Mouse (Mus musculus): ENCODE measurements around the gene Lima1. TPM values are rescaled to one million over a fixed set of nuclear protein-coding genes. Genes with fewer than 3 reads are reported as not detected.

Lima1 gene
- polyA plus RNA-seq, 1 experiment from 2014 or later: 28.6 TPM

- TF ChIP-seq EP300 (IDR thresholded peaks at IDR 0.05) (no peak), CTCF (IDR thresholded peaks at IDR 0.05) (no peak)
- H3K4me2 ChIP-seq (replicated peaks; ENCODE audit: low read depth, low read length): no peak overlapping the region
- H3K9me3 ChIP-seq (ENCODE audit: low read length): no peaks in the 10 kb centered on the region
- DNase-seq (ENCODE audit: low spot score): no peak
- no peak for ATAC-seq
- H3K9ac ChIP-seq (replicated peaks; ENCODE audit: low read depth): no peak overlapping the region
- no peaks in the 10 kb centered on the region for H3K4me1 ChIP-seq (ENCODE audit: insufficient read depth, low read depth, low read length)
- no peaks in the 10 kb centered on the region for H3K27me3 ChIP-seq (replicated peaks; ENCODE audit: insufficient read depth, low read length)
- no peak overlapping the region for H3K4me3 ChIP-seq (ENCODE audit: low read depth, low read length)
- H3K36me3 ChIP-seq (ENCODE audit: insufficient read depth, low read length): peaks cover 21% of the 10 kb centered on the region; the same call in 1 of the 2 replicates
- H3K27ac ChIP-seq (ENCODE audit: low read length): no peak overlapping the region
- WGBS: 87% methylated on average over 11 of the region's 11 CpGs
Measured at GRCm38 (mm10) chr15:99736675-99737074, 138.6 kb downstream of the Lima1 start.

GRCm38 (mm10) chr15:99735631-99736030 lies 139.6 kb downstream of the Lima1 start:
- ATAC-seq: no peak

GRCm38 (mm10) chr15:99733186-99733585 lies 142.1 kb downstream of the Lima1 start:
- no peak overlapping the region for H3K4me2 ChIP-seq (replicated peaks; ENCODE audit: low read depth, low read length)
- H3K9ac ChIP-seq (replicated peaks; ENCODE audit: low read depth): no peak overlapping the region
- no peak for ATAC-seq
- TF ChIP-seq CTCF (IDR thresholded peaks at IDR 0.05): no peak
- no peak for TF ChIP-seq EP300 (IDR thresholded peaks at IDR 0.05)
- no peak overlapping the region for H3K4me3 ChIP-seq (ENCODE audit: low read depth, low read length)
- H3K27me3 ChIP-seq (replicated peaks; ENCODE audit: insufficient read depth, low read length): no peaks in the 10 kb centered on the region
- peak; percentile 36 for DNase-seq (ENCODE audit: low spot score)
- H3K4me1 ChIP-seq (ENCODE audit: insufficient read depth, low read depth, low read length): no peaks in the 10 kb centered on the region
- H3K27ac ChIP-seq (ENCODE audit: low read length): no peak overlapping the region
- no peaks in the 10 kb centered on the region for H3K9me3 ChIP-seq (ENCODE audit: low read length)
- 90% methylated on average over 5 of the region's 5 CpGs for WGBS
- H3K36me3 ChIP-seq (ENCODE audit: insufficient read depth, low read length): peaks cover 9% of the 10 kb centered on the region; the same call in 1 of the 2 replicates

More at GRCm38 (mm10) chr15:99735631-99736030, 139.6 kb downstream of the Lima1 start:
- H3K4me3 ChIP-seq (ENCODE audit: low read depth, low read length): no peak overlapping the region
- H3K36me3 ChIP-seq (ENCODE audit: insufficient read depth, low read length): peaks cover 21% of the 10 kb centered on the region; the same call in 1 of the 2 replicates
- H3K4me1 ChIP-seq (ENCODE audit: insufficient read depth, low read depth, low read length): no peaks in the 10 kb centered on the region
- WGBS: 91% methylated on average over 2 of the region's 2 CpGs
- no peak for DNase-seq (ENCODE audit: low spot score)
- TF ChIP-seq EP300 (IDR thresholded peaks at IDR 0.05) (no peak), CTCF (IDR thresholded peaks at IDR 0.05) (no peak)
- no peaks in the 10 kb centered on the region for H3K27me3 ChIP-seq (replicated peaks; ENCODE audit: insufficient read depth, low read length)
- no peaks in the 10 kb centered on the region for H3K9me3 ChIP-seq (ENCODE audit: low read length)
- no peak overlapping the region for H3K9ac ChIP-seq (replicated peaks; ENCODE audit: low read depth)
- H3K27ac ChIP-seq (ENCODE audit: low read length): no peak overlapping the region
- no peak overlapping the region for H3K4me2 ChIP-seq (replicated peaks; ENCODE audit: low read depth, low read length)

- WGBS: 92% methylated on average over 3 of the region's 3 CpGs
- H3K27ac ChIP-seq (ENCODE audit: low read length): no peak overlapping the region
- H3K9ac ChIP-seq (replicated peaks; ENCODE audit: low read depth): no peak overlapping the region
- H3K4me3 ChIP-seq (ENCODE audit: low read depth, low read length): no peak overlapping the region
- H3K27me3 ChIP-seq (replicated peaks; ENCODE audit: insufficient read depth, low read length): no peaks in the 10 kb centered on the region
- ATAC-seq (no peak), DNase-seq (ENCODE audit: low spot score) (no peak)
- no peaks in the 10 kb centered on the region for H3K4me1 ChIP-seq (ENCODE audit: insufficient read depth, low read depth, low read length)
- no peak overlapping the region for H3K4me2 ChIP-seq (replicated peaks; ENCODE audit: low read depth, low read length)
- TF ChIP-seq CTCF (IDR thresholded peaks at IDR 0.05): no peak
- TF ChIP-seq EP300 (IDR thresholded peaks at IDR 0.05): no peak
- H3K9me3 ChIP-seq (ENCODE audit: low read length): no peaks in the 10 kb centered on the region
- H3K36me3 ChIP-seq (ENCODE audit: insufficient read depth, low read length): peaks cover 9% of the 10 kb centered on the region; the same call in 1 of the 2 replicates
Measured at GRCm38 (mm10) chr15:99731678-99732077, 143.6 kb downstream of the Lima1 start.

GRCm38 (mm10) chr15:99731167-99731566 lies 144.1 kb downstream of the Lima1 start:
- Histone ChIP-seq H3K27ac (ENCODE audit: low read length) (no peak overlapping the region), H3K4me3 (ENCODE audit: low read depth, low read length) (no peak overlapping the region), H3K27me3 (replicated peaks; ENCODE audit: insufficient read depth, low read length) (no peaks in the 10 kb centered on the region), H3K36me3 (ENCODE audit: insufficient read depth, low read length) (peaks cover 9% of the 10 kb centered on the region; the same call in 1 of the 2 replicates), H3K9ac (replicated peaks; ENCODE audit: low read depth) (no peak overlapping the region), H3K4me2 (replicated peaks; ENCODE audit: low read depth, low read length) (no peak overlapping the region), H3K4me1 (ENCODE audit: insufficient read depth, low read depth, low read length) (no peaks in the 10 kb centered on the region), H3K9me3 (ENCODE audit: low read length) (no peaks in the 10 kb centered on the region)
- ATAC-seq: no peak
- 97% methylated on average over 2 of the region's 2 CpGs for WGBS
- no peak for TF ChIP-seq EP300 (IDR thresholded peaks at IDR 0.05)
- TF ChIP-seq CTCF (IDR thresholded peaks at IDR 0.05): no peak
- DNase-seq (ENCODE audit: low spot score): no peak

GRCm38 (mm10) chr15:99729056-99729783 lies 146.0 kb downstream of the Lima1 start:
- 96% methylated on average over 3 of the region's 4 CpGs for WGBS
- TF ChIP-seq EP300 (IDR thresholded peaks at IDR 0.05) (no peak), CTCF (IDR thresholded peaks at IDR 0.05) (peak; percentile 45)
- ATAC-seq (no peak), DNase-seq (ENCODE audit: low spot score) (no peak)
- Histone ChIP-seq H3K9ac (replicated peaks; ENCODE audit: low read depth) (no peak overlapping the region), H3K4me2 (replicated peaks; ENCODE audit: low read depth, low read length) (no peak overlapping the region), H3K4me3 (ENCODE audit: low read depth, low read length) (no peak overlapping the region), H3K27me3 (replicated peaks; ENCODE audit: insufficient read depth, low read length) (no peaks in the 10 kb centered on the region), H3K4me1 (ENCODE audit: insufficient read depth, low read depth, low read length) (0 out of 2 replicates have a peak, but pooled peaks cover 3% of the 10 kb centered on the region), H3K9me3 (ENCODE audit: low read length) (no peaks in the 10 kb centered on the region), H3K36me3 (ENCODE audit: insufficient read depth, low read length) (no peaks in the 10 kb centered on the region), H3K27ac (ENCODE audit: low read length) (no peak overlapping the region)

Other genes with a start within 250 kb of the Lima1 start
- 7.5 and 10.9 TPM in 2 replicates for gene Racgap1, start 223.8 kb downstream of the Lima1 start, polyA plus RNA-seq (2015; fragmentation: Nextera tagmentation; extraction: Ambion mirVana)
- gene Asic1, start 205.1 kb downstream of the Lima1 start, polyA plus RNA-seq (2015; fragmentation: Nextera tagmentation; extraction: Ambion mirVana): 1.3 TPM in 2 replicates
- gene Smarcd1, start 173.3 kb downstream of the Lima1 start, polyA plus RNA-seq (2015; fragmentation: Nextera tagmentation; extraction: Ambion mirVana): 19.7 and 20.4 TPM in 2 replicates
- gene Gm17349, start 170.0 kb downstream of the Lima1 start, polyA plus RNA-seq (2015; fragmentation: Nextera tagmentation; extraction: Ambion mirVana): 3.2 TPM in 1 of 2 replicates, not detected in the other
- gene Gpd1, start 157.9 kb downstream of the Lima1 start, polyA plus RNA-seq (2015; fragmentation: Nextera tagmentation; extraction: Ambion mirVana): 10.0 and 13.2 TPM in 2 replicates
- 197 and 206 TPM in 2 replicates for gene Cox14, start 149.8 kb downstream of the Lima1 start, polyA plus RNA-seq (2015; fragmentation: Nextera tagmentation; extraction: Ambion mirVana)
- gene Cers5, start 102.6 kb downstream of the Lima1 start, polyA plus RNA-seq (2015; fragmentation: Nextera tagmentation; extraction: Ambion mirVana): 67.1 and 71.5 TPM in 2 replicates
- 0.01 and 0.04 TPM in 2 replicates for gene Fam186a, start 91.6 kb upstream of the Lima1 start, polyA plus RNA-seq (2015; fragmentation: Nextera tagmentation; extraction: Ambion mirVana)
- gene Larp4, start 94.6 kb upstream of the Lima1 start, polyA plus RNA-seq (2015; fragmentation: Nextera tagmentation; extraction: Ambion mirVana): 20.4 and 22.8 TPM in 2 replicates
- 6.6 and 9.0 TPM in 2 replicates for gene Dip2b, start 163.2 kb upstream of the Lima1 start, polyA plus RNA-seq (2015; fragmentation: Nextera tagmentation; extraction: Ambion mirVana)